Mouse (Mus musculus): Measurements from ENCODE around the gene Nr6a1. TPM values are rescaled to one million over a fixed set of nuclear protein-coding genes. Genes with fewer than 3 reads are reported as not detected.

The Nr6a1 gene
- total RNA-seq, 1 experiment from 2014 or later, result 3.2 TPM

DNA sequence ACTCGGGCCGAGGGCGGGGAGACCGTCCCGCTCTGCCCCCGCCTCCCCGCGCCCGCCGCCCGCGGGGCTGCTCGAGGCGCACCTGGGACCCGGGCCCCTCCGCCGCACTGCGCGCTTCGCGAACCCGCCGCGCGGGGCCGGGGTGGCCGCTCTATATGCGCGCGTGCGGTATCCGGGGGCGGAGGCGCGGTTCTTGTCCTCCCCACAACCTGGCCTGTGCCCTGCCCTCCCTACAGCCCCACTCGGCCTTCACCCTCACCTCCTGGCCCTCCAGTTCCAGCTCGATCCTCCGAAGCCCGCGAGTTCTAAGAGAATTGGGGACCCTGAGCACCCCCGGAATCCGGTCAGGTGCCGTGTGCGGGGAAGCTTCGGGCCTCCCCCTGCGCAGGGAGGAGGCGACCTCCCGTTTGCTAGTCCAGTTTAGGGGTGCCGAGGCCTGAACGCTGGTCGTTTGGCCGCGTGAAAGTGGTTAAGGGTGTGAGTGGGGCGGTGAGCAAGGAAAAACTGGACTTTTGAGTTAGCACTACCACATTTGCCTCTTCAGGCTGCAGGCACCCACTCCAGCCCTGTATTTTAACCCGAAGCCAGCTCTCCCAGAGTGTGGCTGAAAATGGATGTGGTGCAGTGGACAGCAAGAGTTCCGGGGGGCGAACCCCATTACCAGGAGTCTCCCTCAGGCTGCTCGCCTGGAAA, 215.3 kb downstream of the Nr6a1 start:
- ATAC-seq (replicated peaks in 1 of 2; ENCODE audit: insufficient read depth in 1 of 2, low FRiP score in 2 of 2, low TSS enrichment in 1 of 2, low read depth in 1 of 2, poor library complexity in 2 of 2, severe bottlenecking in 2 of 2), result no peak

DNA sequence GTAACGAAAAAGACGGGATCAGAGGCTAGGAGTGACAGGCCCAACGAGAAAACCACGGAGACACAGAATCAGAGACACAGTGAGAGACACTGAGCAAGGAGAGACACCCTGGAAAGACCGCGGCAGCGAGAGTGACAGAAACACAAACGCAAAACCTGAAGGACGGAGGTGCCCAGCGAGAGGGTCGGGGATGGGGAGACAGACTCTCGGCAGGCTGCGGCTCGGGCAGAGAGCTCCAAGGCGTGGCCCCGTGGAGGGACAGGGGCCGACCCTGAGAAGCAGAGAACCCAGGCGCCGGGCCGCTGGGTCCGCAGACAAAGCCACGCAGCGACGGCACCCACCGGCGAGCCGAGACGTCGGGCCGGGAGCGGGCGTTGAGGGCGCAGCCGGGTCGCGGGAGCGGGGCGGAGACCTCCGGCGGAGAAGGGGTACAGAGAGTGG, 216.0 kb downstream of the Nr6a1 start:
- no peak for ATAC-seq (replicated peaks in 1 of 2; ENCODE audit: insufficient read depth in 1 of 2, low FRiP score in 2 of 2, low TSS enrichment in 1 of 2, low read depth in 1 of 2, poor library complexity in 2 of 2, severe bottlenecking in 2 of 2)

DNA sequence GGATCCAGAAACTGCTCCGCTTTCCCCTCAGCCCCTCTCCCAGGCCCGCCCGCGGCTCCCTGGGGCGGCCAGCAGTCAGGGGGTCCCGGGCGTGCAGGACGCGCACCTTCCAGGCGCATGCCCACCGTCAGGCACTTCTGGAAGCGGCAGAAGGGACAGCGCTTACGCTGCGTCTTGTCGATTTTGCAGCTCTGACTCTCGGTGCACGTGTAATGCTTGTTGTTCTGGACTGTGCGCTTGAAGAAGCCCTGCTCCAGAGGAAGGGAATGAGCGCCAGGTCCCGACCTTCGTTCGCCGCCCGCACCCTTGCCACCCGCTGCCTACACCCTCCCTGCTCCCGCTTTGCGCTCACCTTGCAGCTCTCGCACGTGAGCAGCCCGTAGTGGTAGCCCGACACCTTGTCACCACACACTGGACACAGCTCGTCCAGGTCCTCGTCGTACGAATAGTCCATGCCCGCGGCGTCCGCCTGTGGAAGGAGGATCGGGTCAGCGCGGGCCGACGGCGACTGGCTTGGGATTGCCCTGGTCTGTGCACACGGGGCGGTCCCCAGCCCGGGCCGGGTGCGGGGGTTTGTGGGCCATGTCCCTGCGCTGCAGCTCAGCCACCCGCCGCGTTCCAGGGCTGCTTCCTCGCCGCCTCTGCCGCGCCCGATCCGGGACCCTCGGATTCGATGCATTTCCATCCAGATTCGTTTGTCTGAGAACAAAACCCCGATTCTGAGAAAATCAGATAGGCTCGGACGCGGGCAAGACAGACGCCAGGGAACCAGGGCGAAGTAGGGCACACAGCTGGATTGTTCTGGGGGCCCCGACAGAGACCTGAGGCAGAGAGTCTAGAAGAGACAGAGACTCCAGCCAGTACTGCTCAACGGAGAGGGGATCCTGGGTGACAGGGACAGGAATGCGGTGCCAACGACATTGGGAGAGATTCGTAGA, 216.9 kb downstream of the Nr6a1 start:
- ATAC-seq (replicated peaks in 1 of 2; ENCODE audit: insufficient read depth in 1 of 2, low FRiP score in 2 of 2, low TSS enrichment in 1 of 2, low read depth in 1 of 2, poor library complexity in 2 of 2, severe bottlenecking in 2 of 2), result 0 out of 4 replicates have a peak, but pooled peaks of 1 of the 2 experiments have one; percentile 16

DNA sequence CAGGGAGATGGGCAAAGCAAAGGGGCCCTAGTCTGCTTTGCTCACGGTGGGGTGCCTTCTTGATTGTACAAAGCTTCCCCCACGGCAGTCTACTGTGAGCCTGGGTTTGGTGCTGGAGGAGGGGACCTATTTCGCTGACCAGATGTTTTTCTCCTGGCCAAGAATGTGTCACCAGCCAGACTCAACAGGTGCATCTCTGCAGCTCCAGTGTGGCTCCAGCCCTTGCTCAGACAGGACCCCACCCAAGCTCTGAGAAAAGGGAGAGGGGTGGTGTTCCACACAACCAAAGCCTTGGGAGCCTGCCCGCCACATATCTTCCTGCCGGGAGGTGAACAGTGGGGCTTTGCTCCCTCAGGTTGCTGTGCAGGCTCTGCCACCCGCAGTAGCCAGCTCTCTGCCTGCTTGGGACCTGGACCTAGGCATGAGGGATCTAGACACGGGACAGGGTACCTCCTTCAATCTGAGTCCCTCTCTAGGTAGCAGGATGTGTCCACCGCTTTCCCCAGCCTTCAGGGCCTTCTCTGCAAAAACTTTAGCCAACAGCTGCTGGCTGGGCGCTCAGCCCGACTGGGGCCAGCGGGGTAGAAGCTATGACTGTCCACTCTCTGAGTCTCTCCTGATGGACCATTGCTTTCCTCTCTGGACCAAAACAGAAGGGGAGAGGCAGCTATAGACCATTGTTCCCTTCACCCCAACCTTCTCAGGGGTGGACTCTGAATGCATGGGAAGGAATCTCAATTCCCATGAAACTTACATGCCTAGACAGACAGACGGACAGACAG, 218.4 kb downstream of the Nr6a1 start:
- ATAC-seq (replicated peaks in 1 of 2; ENCODE audit: insufficient read depth in 1 of 2, low FRiP score in 2 of 2, low TSS enrichment in 1 of 2, low read depth in 1 of 2, poor library complexity in 2 of 2, severe bottlenecking in 2 of 2), result no peak

DNA sequence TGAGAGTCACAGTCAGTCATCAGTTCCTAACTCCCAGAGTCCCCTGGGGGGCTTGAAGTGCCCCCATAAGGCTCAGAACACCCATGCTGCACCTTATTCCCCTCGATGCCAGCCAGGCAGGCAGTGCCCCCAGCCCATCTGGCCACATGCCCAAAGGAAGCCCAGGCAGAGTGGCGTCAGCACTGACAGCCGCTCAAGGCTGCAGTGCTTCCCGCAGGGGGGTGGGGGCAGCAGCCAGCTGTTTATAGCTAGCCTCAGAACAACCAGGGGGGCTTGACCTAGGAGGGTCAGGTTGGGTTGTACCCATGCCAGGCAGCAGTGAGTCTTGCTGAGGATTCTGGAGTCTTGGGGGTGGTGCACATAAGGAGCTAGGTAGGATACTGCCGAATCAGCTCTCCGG, 220.8 kb downstream of the Nr6a1 start:
- no peak for ATAC-seq (replicated peaks in 1 of 2; ENCODE audit: insufficient read depth in 1 of 2, low FRiP score in 2 of 2, low TSS enrichment in 1 of 2, low read depth in 1 of 2, poor library complexity in 2 of 2, severe bottlenecking in 2 of 2)

DNA sequence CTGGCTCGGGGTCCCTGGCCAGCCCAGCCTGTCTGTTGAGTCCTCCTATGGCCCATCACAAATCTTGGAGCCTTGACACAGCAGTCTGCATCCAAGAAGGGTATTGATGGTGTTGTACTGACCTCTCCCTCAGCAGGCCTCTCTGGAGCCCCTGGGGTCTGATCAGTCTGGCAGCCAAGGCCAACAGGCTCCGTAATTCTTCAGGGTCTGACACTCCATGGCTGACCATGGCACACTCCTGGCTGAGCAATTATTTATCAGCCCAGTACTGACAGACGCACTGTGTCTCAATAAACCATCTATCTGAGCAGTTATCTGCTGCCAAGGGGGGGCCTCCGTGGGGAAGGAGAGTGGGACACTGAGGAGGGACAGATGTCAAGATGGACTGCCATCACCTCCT, 222.5 kb downstream of the Nr6a1 start:
- no peak for ATAC-seq (replicated peaks in 1 of 2; ENCODE audit: insufficient read depth in 1 of 2, low FRiP score in 2 of 2, low TSS enrichment in 1 of 2, low read depth in 1 of 2, poor library complexity in 2 of 2, severe bottlenecking in 2 of 2)

DNA sequence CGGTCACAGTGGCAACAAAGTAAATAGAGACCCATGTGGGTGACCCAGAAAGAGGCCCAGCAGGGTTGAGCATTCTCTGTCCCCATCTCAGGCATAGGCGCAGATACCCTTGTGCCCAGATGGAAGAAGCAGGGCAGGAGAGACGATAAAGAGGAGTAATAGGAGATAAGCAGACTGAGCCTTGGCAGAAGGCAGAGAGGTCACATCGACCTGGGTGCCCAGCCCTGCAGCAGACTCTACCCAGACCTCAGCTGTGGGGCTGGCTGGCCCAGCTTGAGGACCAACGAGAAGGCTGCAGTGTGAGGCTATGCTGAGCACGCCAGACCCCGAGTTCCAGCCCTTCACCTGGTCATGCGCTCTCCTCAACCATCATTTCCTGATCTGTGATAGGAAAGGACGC, 223.2 kb downstream of the Nr6a1 start:
- ATAC-seq (replicated peaks in 1 of 2; ENCODE audit: insufficient read depth in 1 of 2, low FRiP score in 2 of 2, low TSS enrichment in 1 of 2, low read depth in 1 of 2, poor library complexity in 2 of 2, severe bottlenecking in 2 of 2), result no peak

DNA sequence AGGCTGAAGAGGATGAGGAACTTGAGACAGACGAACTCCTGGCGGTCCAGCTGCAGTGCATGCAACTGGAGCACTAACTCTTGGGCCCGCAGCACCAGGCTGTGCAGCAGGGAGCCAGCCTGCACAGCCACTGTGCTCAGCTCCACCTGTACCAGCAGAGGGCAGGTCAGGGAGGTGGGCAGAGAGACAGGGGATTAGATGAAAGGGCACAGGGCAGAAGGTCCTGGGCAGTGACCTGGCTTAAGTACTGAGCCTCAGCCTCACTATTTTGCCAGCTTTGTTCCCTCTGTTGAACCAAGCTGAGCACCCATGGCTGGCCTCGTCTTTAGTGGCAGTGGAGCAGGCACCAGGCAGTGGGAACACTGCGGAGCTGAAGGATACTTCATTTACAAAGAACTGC, 227.3 kb downstream of the Nr6a1 start:
- peak in 1 of 2 experiments; percentile 22; a peak in 1 of 4 replicates for ATAC-seq (replicated peaks in 1 of 2; ENCODE audit: insufficient read depth in 1 of 2, low FRiP score in 2 of 2, low TSS enrichment in 1 of 2, low read depth in 1 of 2, poor library complexity in 2 of 2, severe bottlenecking in 2 of 2)

DNA sequence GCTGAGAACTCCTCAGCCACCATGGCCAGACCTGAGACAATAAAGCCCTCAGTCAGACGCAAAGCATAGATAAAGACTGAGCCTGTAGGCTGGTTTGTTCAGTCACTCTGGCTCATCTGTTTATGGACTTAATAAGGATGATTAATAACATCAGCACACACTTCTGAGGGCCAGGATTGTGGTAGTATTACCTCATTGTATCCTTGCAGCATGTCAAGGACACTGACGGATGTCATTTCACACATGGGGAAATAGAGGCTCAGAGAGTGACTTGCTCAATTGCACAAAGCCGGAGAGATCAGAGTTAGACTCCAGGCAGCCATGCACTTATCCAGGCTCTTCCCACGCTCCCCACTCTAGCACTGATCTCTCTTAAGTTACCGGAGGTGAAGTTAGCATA, 228.9 kb downstream of the Nr6a1 start:
- ATAC-seq (replicated peaks in 1 of 2; ENCODE audit: insufficient read depth in 1 of 2, low FRiP score in 2 of 2, low TSS enrichment in 1 of 2, low read depth in 1 of 2, poor library complexity in 2 of 2, severe bottlenecking in 2 of 2), result no peak

DNA sequence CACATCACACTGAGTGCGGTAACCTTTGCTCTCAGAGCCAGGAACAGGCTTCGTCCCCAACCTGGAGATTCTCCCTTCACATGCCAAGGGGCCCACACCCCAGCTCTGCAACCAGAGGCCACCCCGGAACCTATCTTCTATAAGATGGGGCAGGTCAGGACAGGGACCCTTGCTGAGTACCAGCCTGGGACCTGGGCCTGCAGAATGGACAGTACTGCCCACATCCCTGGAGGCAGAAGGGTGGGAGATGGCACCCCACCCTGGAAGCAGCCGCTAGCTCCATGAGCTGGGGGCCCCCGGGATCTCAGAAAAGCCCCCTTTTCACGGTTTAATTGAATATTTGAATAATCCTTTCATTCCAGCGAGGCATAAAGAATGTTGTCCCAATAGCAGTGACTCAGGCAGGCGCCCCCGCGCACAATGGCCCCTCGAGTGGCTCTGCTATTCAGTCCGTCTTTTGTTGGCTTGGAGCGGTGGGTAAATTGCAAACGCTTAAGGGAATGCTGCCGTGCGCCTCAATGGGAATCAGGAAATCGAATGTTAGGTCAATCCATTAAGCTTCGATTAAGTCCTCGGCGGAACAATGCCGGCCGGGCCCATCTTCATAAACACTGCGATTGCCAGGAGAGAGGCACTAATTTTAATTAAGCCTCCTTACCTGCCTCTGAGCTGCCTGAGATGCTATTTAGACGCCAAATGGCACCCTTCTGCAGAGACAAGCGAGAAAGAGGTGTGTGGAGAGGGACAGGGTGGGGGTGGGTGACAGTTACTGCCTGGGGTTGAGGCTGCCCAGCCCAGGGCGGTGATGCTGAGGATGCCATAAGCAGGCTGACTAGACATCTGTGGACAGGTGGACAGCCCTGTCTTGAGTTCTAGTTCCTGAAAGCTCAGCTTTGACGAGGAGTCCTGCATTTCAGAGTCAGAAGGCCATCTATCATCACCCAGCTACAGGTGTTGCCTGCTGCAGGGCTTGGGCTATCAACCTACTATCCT, 230.1 kb downstream of the Nr6a1 start:
- ATAC-seq (replicated peaks in 1 of 2; ENCODE audit: insufficient read depth in 1 of 2, low FRiP score in 2 of 2, low TSS enrichment in 1 of 2, low read depth in 1 of 2, poor library complexity in 2 of 2, severe bottlenecking in 2 of 2), result no peak

DNA sequence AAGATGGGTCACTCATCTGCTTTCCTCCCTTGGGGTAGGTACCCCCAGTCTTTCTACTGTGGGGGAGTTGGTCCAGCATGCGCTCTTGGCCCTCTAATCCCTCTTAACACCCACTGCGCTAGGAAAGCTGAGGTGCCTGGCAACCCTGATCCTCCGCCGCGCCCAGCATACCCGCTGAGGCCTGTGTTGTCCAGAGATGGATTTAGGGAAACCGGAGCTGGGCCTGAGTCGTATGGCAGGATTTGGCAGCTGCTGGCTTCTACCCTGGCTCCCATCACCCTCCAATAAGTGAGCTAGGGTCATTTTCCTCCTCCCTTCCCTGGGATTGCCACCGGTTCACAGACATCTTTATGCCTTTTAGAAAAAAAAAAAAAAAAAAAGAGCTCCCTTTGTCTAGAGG, 231.7 kb downstream of the Nr6a1 start:
- ATAC-seq (replicated peaks in 1 of 2; ENCODE audit: insufficient read depth in 1 of 2, low FRiP score in 2 of 2, low TSS enrichment in 1 of 2, low read depth in 1 of 2, poor library complexity in 2 of 2, severe bottlenecking in 2 of 2), result no peak

DNA sequence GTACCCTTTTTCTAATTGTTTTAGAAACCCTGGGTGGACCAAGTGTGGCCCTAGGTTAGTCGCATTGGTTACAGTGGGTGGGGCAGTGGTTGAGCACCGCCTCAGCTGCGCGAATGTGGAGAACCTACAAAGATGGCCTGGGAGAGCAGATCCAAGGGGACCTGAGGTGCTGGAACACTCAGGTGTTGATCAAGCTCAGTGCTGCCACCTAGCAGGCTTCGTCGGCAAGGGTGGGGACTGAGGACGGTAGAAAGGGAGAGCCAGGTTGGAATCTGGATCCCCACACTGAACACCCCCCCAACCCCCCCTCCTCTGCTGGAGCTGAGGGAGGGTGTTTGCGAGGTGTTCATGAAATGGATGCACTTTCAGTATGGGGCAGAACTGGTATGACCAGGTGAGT, 235.9 kb downstream of the Nr6a1 start:
- ATAC-seq (replicated peaks in 1 of 2; ENCODE audit: insufficient read depth in 1 of 2, low FRiP score in 2 of 2, low TSS enrichment in 1 of 2, low read depth in 1 of 2, poor library complexity in 2 of 2, severe bottlenecking in 2 of 2), result peak; percentile 30 to 46; a peak in 1 of 4 replicates

DNA sequence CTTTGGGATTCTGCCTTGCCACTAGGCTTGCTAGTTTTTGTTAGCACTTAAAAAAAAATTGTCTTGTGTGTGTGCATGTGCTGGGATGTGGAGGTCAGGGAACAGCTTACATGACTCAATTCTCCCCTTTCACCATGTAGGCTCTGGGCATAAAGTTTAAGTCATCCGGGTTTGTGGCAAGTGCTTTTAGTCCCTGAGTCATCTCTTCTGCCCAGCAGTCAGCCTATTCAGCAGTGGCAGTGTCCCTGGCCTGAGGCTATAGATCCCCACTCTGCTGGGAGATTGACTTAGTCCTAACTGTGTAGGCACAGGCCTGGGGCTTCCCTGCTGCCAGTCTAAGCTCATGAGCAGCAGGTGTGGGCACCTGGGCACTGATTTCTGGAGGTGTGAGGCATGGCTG, 237.6 kb downstream of the Nr6a1 start:
- no peak for ATAC-seq (replicated peaks in 1 of 2; ENCODE audit: insufficient read depth in 1 of 2, low FRiP score in 2 of 2, low TSS enrichment in 1 of 2, low read depth in 1 of 2, poor library complexity in 2 of 2, severe bottlenecking in 2 of 2)

DNA sequence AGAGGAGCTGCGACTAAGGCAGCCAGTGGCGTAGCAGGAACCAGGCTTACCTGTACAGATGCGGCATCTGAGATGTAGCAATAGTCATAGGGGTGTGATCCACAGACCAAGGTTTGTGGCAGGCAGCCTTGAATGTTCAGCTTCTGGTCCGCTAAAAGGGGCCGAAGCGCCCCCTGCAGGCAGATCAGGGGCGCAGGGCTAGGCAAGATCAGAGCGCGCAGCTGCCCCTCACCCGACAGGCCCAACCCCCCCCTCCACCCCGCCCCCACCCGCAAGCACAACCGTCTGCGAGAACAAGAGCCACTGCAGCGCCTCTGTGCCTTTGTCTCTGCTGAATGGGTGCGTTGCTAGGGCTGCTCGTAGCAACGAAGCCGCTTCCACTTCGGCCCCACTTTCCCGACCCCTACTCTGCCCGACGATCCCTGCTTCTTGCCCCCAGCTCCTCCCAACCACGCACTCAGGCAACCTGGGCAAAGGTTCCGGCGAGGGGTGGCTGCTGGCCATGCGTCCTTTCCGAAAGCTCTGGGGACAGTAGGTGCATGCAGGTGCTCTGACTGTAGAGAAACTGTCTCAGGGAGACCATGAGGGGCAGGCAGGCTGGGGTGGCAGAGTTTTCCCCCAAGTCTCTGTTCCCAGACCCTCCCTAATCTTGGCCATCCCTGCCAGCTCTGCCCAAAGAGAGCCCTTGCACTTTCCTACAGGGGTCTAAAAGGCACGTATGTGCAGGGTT, 238.5 kb downstream of the Nr6a1 start:
- ATAC-seq (replicated peaks in 1 of 2; ENCODE audit: insufficient read depth in 1 of 2, low FRiP score in 2 of 2, low TSS enrichment in 1 of 2, low read depth in 1 of 2, poor library complexity in 2 of 2, severe bottlenecking in 2 of 2), result peak; percentile 21 to 29; a peak in 2 of 4 replicates

DNA sequence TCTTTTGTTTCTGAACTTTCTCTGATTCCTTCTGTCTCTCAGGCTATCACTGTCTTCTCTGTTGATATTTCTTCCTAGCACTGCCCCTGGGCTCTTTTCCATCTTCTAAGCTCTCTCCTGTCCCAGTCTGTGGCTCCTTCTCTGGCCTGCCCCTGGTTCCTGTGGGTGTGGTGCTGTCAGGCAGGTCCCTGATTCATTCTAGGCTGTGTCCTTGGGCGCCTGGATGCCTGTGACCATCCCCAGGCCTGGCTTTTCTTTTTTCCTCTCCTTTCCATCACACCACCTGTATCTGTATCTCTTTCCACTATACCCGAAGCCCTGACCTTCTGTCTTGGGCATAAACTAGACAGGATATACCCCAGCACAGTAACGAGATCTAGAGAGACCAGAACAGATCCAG, 241.7 kb downstream of the Nr6a1 start:
- no peak for ATAC-seq (replicated peaks in 1 of 2; ENCODE audit: insufficient read depth in 1 of 2, low FRiP score in 2 of 2, low TSS enrichment in 1 of 2, low read depth in 1 of 2, poor library complexity in 2 of 2, severe bottlenecking in 2 of 2)

DNA sequence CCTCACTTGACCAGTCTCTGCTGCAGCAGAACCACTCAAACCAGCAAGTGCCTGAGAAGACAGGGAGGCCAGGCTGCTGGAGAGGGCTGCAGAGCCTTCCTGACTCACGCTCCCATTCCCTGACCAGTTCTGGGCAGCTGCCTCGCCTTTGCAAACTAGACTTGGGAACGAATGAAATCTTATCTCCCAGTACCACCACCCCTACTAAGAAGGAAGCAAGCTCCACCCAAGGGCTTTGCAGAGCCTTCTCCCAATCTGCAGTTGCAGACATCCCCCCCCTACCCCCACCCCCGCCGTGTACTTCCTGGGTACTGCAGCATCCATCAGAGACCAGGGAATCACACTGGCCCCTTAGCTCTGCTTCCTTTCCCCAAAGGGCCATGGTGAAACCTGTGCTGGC, 244.4 kb downstream of the Nr6a1 start:
- ATAC-seq (replicated peaks in 1 of 2; ENCODE audit: insufficient read depth in 1 of 2, low FRiP score in 2 of 2, low TSS enrichment in 1 of 2, low read depth in 1 of 2, poor library complexity in 2 of 2, severe bottlenecking in 2 of 2), result no peak

Measured in hematopoietic stem cell, adult 5-6 weeks (primary cell).